Mouse (Mus musculus) testis, adult 2 months (tissue): ENCODE data around the gene Rngtt. TPM values are rescaled to one million over a fixed set of nuclear protein-coding genes. Genes with fewer than 3 reads are reported as not detected.

Experiments
- H3K27ac ChIP-seq: fragments of 200-500 bp; 2 replicates; pipeline ENCODE4 v1.5.1; 2012; ENCODE audit warnings: low read depth, low read length; ENCODE audit not compliant: control insufficient read depth, insufficient read depth
- H3K27me3 ChIP-seq: fragments of 200-500 bp; 2 replicates; pipeline ENCODE4 v1.6.1; 2012; ENCODE audit warnings: mild to moderate bottlenecking, low read length, moderate library complexity; ENCODE audit not compliant: control insufficient read depth, insufficient read depth
- H3K36me3 ChIP-seq: fragments of 200-500 bp; 2 replicates; pipeline ENCODE4 v1.6.1; 2012; ENCODE audit warnings: mild to moderate bottlenecking, low read length; ENCODE audit not compliant: control insufficient read depth, insufficient read depth
- H3K4me1 ChIP-seq: fragments of 200-500 bp; 2 replicates; pipeline ENCODE4 v1.6.1; 2012; ENCODE audit warnings: low read length; ENCODE audit not compliant: control insufficient read depth, insufficient read depth
- H3K4me3 ChIP-seq: fragments of 200-500 bp; 2 replicates; pipeline ENCODE4 v1.5.1; 2012; ENCODE audit warnings: low read depth, mild to moderate bottlenecking, low read length, moderate library complexity, mixed read lengths; ENCODE audit not compliant: control insufficient read depth
- CTCF ChIP-seq: fragments of 200-500 bp; IDR thresholded peaks from 2 replicates; pipeline ENCODE4 v1.5.1; 2012; ENCODE audit warnings: low read depth, mild to moderate bottlenecking, inconsistent platforms, low read length, moderate library complexity; ENCODE audit not compliant: control insufficient read depth, insufficient read depth, insufficient replicate concordance
- POLR2A ChIP-seq: fragments of 200-500 bp; IDR thresholded peaks from 2 replicates; pipeline ENCODE4 v1.6.1; 2012; ENCODE audit warnings: low read depth, mild to moderate bottlenecking, inconsistent platforms, low read length, moderate library complexity; ENCODE audit not compliant: control insufficient read depth
- polyA plus RNA-seq: library from polyadenylated mRNA; depleted of rRNA; stranded (reverse); fragments of >200 nt; gene quantifications from 2 replicates; pipeline ENCODE4 v1.2.3, GENCODE M21; 2012; rRNA removed

The Rngtt gene
- polyA plus RNA-seq: 1.9 and 2.0 TPM in 2 replicates

DNA sequence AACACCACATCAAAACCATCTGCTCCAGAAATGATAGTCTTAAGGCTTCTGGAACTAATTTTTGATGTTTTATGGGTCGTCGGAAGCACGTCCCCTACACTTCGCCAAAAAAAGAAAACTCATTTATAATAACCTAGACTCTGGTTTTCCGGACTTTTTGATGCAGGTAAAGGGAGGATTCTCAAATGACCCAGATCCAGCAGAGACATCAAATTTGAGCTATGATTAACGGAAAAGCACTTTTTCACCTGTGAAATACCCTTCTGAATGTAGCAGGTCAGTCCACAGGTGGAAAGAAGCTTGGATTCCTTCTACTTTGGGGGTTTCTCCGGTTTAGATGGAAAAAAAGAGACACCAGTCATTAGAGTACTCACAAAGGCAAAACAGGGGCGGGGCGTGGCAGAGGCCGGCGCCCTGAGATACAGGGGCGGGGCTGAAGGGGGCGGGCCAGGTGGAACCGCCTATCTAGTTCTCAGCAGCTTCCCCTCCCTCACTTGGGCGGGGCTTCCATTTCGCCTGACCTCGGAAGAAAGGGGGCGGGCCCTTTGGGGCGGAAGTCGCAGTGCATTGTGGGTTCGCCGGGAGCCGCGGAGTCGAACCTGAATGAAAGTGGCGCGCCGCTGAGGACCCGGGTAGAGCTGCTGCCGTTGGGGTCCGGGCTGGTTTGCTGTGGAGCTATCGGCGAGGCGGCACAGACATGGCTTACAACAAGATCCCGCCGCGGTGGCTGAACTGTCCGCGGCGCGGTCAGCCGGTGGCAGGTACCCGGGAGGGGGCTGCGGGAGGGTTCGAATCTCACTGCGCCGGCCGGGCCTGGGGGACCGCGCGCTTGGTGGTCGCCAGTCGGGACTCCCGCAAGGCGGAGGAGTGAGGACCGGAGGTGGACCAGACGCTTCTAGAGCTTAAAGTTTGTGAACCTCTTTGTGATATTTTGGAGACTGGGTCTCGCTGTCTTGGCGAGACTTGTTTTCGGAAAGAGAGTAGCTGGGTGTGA lies at the start of gene Rngtt:
Rngtt (plus strand) TSS at position 548 of the 994 bp plus-strand sequence.
- H3K4me3 ChIP-seq: peak within 1 kb of the TSS; percentile 97
- no peaks in the 10 kb centered on the region for H3K36me3 ChIP-seq
- no peaks in the 10 kb centered on the region for H3K27me3 ChIP-seq

DNA sequence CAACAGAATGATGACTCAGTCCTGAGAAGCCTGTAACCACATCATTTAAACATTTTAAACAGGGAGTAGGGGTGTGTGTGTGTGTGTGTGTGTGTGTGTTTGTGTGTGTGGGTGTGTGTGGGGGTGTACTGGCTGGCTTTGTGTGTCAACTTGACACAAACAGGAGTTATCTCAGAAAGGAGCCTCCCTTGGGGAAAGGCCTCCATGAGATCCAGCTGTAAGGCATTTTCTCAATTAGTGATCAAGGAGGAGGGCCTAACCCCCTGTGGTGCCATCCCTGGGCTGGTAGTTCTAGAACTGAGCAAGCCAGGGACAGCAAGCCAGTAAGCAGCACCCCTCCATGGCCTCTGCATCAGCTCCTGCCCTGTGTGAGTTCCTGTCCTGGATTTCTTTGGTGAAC lies 49.8 kb upstream of the Rngtt start:
- no peaks in the 10 kb centered on the region for H3K36me3 ChIP-seq
- TF ChIP-seq POLR2A: no peak
- no peak for TF ChIP-seq CTCF
- H3K27me3 ChIP-seq: no peaks in the 10 kb centered on the region
- H3K27ac ChIP-seq: no peak overlapping the region
- H3K4me3 ChIP-seq: no peak overlapping the region
- peaks cover 16% of the 10 kb centered on the region for H3K4me1 ChIP-seq

More for the DNA sequence above, at the start of gene Rngtt:
- peaks cover 12% of the 10 kb centered on the region for H3K4me1 ChIP-seq
- peak within 1 kb of the TSS; percentile 89 for H3K27ac ChIP-seq
- TF ChIP-seq POLR2A: peak; percentile 75
- TF ChIP-seq CTCF: no peak

DNA sequence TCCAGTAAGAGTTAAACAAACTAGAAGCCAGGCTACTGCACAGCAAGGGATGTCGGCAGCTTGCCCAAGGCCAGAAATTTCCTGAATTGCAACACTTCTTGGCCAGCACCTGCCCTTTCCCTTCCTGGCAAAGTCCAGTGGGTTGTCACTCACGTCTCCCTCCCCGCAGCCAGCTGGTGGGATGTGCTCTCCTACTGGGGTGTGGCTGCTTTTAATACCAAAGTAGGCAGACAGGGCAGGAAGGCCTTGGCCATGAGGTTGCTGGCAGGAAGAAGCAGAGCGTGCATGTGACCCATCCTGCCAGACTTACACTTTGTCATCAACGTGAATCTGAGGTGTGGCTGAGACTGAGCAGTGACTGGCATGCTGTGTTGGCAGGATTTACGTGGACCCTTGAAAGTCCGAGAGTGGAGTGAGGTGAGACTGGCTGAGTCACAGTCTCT lies 48.8 kb upstream of the Rngtt start:
- no peaks in the 10 kb centered on the region for H3K36me3 ChIP-seq
- no peak overlapping the region; the same call in 1 of the 2 replicates for H3K4me3 ChIP-seq
- peaks cover 17% of the 10 kb centered on the region for H3K4me1 ChIP-seq
- TF ChIP-seq CTCF (no peak), POLR2A (no peak)
- H3K27ac ChIP-seq: peak overlapping the region; percentile 80
- no peaks in the 10 kb centered on the region for H3K27me3 ChIP-seq

DNA sequence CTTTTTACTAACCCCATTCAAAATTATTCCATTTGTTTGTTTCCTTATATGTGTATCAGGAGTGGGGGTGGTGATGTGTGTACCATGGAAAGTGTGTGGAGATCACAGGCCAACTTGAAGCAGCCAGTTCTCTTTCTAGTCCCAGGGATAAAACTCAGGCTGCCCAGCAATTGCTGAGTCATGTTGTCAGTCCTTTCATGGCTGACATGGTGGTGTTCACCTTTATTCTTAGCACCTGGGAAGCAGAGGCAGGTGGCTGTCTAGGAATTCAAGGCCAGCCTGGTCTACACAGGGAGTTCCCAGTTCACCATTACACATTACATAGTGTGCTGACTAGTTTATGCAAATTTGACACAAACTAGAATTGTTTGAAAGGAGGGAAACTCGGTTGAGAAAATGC lies 47.2 kb upstream of the Rngtt start:
- Histone ChIP-seq H3K27ac (no peak overlapping the region), H3K27me3 (no peaks in the 10 kb centered on the region), H3K36me3 (no peaks in the 10 kb centered on the region), H3K4me3 (no peak overlapping the region), H3K4me1 (peaks cover 12% of the 10 kb centered on the region)
- no peak for TF ChIP-seq CTCF
- no peak for TF ChIP-seq POLR2A

DNA sequence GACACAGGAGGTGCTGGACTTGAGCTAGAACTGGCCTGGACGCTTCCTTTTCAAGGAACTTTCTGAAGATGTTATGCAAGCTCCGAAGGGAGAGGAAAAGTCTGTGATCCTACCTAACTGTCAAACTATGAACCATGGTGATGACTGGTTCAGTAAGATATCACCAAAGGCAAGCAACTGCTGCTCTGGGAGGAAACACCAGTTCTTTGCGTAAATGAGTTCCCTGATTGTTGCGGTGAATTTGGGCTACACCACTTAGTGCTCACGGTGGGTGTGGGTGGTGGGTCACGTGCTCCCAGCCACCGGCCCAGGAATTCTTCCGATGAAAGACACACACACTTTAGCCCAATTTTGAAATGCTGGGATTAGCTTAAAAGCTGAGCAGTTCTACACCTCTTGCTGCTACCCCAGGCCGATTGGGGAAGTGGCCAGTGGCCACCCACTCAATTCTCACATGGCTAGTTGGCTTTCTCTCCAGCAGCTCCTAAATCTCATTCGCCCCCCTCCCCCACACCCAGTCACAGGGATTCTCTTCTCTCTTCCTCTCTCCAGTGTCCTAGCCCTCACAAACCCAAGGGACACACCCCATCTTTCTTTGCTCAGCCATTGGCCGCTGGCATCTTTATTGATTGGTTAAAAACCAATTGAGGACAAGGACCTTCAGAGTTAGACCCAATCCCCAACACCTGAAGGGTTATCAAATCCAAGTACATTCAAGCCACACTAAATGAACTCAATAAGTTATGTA lies 45.0 kb upstream of the Rngtt start:
- H3K4me1 ChIP-seq: peaks cover 12% of the 10 kb centered on the region
- no peaks in the 10 kb centered on the region for H3K36me3 ChIP-seq
- H3K4me3 ChIP-seq: no peak overlapping the region
- H3K27me3 ChIP-seq: no peaks in the 10 kb centered on the region
- TF ChIP-seq POLR2A: no peak
- TF ChIP-seq CTCF: no peak
- no peak overlapping the region for H3K27ac ChIP-seq

DNA sequence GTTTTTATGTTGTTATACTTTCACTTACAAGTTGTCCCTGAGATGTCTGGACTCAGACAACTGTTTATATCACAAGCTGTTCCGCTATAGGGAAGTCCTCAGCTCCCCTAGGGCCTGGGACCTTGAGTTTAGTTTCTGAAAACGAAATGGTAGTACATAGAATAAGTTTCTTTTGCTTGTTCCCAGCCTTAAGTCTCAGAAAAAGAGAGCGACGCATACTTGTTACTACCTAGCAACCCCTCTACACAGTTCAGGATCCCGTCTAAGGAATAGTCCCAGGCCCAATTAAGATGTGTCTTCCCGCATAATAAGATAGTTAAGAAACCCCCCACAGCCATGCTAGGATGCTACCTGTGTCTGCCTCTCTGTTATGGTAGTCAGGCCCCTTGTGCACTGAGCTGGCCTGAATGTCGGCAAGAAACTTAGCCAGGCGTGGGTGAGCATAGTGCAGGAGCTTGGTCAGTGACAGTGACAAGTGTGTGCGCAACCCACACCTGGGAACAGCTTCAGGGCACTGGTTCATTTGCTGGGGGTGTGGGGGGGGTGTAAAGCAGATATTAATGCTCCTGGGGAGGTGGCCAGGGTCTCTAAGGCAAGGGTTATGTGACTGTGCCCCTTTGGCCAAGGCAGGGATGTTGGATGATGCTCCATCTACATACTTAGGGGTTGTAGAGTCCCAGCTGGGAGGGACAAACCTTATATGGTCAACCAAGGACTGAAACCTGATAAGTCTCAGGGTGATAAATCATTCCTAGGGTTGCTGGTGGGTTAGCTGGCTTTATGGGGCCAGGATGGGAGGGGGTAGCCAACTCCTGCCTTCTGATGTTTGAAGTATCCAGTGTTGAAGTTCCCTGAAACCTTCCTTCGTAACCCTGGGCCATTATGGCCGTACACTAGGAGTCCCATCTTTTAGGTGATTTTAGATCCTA lies 39.5 kb upstream of the Rngtt start:
- TF ChIP-seq POLR2A: no peak
- no peak for TF ChIP-seq CTCF
- Histone ChIP-seq H3K36me3 (no peaks in the 10 kb centered on the region), H3K27me3 (no peaks in the 10 kb centered on the region), H3K4me1 (no peaks in the 10 kb centered on the region), H3K4me3 (no peak overlapping the region), H3K27ac (no peak overlapping the region)

DNA sequence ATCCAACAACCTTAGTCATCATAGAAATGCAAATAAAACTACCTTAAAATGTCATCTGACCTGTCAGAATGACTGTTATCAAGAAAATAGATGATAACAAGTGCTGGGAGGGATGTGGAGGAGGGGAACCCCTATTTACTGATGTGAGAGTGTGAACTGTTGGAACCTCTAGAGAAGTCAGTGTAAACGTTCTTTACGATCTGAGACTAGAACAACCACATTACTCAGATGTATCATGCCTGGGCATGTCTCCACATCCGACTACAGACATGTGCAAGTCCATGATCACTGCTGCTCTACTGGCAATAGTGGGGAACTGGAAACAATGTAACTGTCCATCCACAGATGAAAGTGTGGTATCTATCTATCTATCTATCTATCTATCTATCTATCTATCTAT lies 36.7 kb upstream of the Rngtt start:
- Histone ChIP-seq H3K4me3 (no peak overlapping the region), H3K27ac (no peak overlapping the region), H3K27me3 (no peaks in the 10 kb centered on the region), H3K4me1 (no peaks in the 10 kb centered on the region), H3K36me3 (no peaks in the 10 kb centered on the region)
- TF ChIP-seq POLR2A (no peak), CTCF (no peak)
